Mouse (Mus musculus) fat pad, adult 2 months (tissue): ENCODE results near the gene Rwdd2a.
"Not testable (repeated sequence)": the region's sequence is repeated elsewhere in the genome, so short reads cannot be mapped to it uniquely, and the experiment has no call there.

ENCODE experiments used
- DNase-seq: peaks from one replicate; pipeline ENCODE4 v3.0.0-alpha.2; 2011; ENCODE audit warnings: low read depth, low spot score; ENCODE audit errors: extremely low read depth

The Rwdd2a gene

DNA sequence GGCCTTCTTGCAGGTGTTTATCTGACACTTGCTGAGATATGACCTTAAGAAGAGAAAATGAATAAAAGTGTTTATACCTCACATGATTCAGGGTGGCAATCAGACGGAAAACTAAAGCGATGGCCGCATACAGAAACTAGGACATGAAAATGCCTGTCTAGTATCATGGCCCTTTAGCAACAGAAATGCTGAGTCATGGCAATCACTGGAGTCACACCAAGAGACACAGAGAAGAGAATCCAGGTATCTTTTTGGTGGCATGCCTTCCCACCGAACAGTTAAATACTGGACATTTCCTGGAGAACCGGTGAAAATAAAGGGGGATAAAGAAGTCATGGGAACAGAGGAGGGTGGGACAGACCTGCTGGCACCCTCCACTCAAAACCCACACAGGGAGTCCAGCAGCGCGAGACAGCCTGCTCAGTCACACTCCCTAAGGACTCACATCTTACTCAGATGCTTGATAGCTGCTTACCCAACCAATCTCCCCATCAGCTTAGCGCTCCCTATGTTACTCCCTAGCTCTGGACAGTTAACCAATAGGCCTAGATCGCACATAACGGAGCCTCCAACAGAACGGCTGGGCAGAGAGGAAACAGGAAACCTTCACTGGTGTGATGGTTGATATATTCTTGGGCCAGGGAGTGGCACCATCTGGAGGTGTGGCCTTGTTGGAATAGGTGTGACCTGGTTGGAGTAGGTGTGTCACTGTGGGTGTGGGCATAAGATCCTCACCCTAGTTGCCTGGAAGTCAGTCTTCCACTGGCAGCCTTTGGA, 15.4 kb downstream of the Rwdd2a start:
- no peak for DNase-seq

DNA sequence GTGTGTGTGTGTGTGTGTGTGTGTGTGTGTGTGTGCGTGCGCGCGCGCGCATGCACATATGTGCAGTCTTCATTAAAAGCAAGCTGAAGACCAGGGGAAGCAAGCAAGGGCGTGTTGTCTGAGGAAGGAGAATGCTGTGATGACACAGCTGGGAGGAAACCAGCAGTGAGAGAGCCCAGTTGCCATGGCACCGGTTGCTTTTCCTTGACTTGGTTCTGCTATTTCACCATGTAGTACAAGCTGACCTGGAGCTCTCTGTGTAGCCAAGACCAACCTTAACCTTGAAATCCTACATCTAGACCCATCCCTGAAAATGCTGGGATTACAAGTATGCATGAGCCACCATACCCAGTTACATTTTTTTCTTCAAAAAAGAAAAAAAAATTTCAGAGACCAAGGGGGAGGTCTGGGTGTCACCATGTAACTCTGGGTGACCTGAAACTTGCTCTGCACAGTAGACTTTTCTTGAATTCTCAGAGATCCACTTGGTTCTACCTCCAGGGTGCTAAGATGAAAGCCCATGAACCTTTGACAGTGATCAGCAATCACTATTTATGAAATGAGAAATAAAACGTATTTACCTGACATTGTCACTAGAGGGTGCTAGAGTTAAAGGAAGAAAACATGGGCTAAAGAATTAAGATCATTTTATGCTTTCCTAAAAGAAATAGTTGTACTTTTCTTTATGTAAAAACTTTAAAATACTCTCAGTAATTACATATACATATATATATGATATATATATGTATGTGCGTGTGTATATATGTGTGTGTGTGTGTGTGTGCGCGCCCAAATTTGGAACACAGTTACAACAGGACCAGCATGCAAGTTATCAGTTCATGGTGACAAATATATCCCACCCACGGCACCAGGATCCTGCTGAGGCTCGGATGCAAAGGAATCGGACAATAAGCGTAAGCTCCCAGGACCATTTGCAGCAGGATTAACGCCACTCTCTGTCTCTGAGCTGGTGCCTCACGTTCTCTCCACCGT, 21.2 kb downstream of the Rwdd2a start:
- DNase-seq, result no peak

DNA sequence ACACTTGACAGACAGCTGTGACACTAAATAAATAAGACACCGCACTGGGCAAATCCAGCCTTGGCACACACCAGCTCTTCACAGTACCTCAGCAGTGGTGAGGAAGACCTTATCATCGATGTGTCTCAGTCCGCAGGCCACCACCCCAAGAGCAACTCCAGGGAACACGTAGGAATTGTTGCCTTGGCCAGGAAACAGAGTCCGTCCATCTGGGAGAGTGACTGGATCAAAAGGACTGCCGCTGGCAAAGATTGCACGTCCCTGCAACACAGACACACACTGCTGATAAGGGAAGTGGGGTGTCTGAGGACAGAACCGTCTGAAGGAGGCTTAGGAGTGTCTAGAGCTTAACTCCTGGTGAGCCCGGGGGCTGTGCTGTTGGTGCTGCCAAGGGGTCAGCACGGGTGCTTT, 22.6 kb downstream of the Rwdd2a start:
- DNase-seq, result not testable (repeated sequence)

DNA sequence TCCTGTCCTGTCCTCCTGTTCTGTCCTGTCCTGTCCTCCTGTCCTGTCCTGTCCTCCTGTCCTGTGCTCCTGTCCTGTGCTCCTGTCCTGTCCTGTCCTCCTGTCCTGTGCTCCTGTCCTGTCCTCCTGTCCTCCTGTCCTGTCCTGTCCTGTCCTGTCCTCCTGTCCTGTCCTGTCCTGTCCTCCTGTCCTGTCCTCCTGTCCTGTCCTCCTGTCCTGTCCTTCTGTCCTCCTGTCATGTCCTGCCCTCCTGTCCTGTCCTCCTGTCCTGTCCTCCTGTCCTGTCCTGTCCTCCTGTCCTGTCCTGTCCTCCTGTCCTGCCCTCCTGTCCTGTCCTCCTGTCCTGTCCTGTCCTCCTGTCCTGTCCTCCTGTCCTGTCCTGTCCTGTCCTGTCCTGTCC, 25.2 kb downstream of the Rwdd2a start:
- DNase-seq, result not testable (repeated sequence)

DNA sequence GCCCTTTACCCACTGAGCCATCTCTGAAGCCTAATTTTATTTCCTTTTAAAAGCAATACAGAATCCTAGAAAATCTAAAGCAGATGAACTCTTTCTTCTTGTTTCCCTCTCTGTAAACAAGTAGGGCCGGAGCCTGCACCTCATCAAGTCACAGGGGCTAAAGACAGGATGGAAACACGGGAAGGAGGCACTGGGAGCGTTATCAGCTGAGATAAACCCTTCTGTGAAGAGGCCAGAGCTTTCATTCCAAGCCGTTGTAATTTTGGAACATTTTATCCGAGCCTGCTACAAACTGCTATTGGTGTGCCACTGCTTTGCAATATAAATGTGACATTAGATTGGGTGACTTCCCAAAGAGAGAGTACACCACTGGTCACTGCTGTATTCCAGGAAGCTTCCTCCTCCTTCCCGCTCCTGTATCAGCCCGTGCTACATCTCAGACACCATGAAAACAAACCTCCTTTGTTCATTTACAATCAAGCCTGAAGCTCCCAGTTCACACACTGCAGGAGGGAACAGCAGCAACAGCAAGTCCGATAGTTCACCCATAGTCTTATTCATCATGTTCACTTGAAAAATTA, 28.0 kb downstream of the Rwdd2a start:
- DNase-seq, result no peak

DNA sequence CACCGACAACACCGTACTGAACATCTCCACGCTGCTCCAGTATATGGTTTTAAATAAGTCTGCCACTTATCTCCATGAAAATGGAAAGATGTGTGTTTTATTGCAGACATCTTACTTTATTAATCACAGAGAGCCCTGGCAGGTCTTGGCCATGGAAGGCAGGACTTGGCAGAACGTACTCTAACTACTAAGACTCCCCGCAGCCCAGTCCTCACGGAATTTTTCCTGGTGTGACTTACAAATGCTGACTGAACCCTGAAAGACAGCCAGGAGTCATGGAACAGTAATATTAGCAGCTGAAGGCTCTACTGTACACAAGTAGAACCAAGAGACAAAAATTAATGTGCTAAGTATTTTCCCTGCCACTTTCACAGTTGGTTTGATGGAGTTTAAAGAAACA, 34.0 kb downstream of the Rwdd2a start:
- DNase-seq, result no peak

DNA sequence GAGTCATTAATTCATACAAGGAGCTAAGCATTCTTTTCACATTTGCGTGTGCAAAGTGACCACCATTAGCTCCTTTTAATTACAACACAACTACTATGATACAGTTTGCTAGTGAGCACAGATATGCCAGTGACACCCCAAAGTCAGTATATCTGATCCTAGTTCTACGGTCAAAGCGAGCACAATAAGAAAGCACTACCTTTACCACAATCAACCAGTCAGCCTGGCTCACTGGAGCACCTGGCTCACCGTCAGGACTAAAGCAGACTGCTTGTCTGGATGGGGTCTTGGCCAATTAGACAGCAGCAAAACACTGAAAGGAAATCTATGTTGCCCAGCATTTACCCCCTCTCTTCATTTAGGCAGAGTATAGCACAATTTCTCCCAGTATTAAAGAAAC, 40.3 kb downstream of the Rwdd2a start:
- DNase-seq, result no peak

DNA sequence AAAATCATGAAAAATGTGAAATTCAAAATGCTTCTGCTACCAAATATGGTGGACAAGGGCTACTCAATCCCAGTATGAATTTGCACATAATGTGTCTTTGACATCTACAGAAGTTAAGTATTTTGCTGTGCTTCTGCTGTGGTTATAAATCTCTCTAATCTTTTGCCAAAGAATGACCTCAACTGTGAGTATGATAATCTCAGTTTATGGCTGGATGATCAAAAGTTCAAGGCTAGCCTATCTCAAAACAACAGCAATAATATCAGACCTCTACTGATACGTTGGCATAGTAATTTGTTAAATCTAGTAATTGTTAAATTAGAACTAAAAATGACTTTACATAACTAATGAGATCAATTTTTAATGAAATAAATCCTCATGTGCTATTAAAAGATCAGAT, 44.0 kb downstream of the Rwdd2a start:
- DNase-seq, result no peak

DNA sequence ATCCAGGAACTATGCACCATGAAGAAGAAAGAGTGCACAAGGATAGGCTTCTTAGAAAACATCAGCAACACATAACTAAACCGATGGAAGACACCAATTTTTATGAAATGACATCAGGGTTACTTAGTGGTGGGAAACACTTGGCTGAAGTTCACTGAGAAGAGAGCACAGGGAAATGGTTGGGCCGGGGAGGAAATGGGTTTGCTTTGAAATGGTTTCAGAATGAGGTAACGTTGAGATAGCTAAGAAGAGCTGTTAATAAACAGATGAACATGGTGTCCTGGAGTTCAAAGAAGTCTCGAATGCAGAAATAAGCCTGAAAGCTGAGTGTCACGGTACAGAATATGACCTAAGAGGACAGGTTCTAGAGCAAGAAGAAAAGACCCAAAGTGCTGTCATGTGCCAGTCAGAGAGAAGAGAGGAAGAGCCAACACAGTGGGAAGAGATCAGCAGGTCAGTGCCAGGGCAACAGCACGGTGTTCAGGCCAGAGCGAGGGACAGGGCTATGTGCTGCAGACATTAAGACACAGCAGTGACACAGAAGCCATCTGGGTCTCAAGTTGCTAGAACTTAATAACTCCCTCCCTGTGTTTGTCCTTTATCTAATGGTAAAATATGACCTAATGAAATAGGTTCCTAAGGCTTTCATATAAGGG, 46.2 kb downstream of the Rwdd2a start:
- no peak for DNase-seq

DNA sequence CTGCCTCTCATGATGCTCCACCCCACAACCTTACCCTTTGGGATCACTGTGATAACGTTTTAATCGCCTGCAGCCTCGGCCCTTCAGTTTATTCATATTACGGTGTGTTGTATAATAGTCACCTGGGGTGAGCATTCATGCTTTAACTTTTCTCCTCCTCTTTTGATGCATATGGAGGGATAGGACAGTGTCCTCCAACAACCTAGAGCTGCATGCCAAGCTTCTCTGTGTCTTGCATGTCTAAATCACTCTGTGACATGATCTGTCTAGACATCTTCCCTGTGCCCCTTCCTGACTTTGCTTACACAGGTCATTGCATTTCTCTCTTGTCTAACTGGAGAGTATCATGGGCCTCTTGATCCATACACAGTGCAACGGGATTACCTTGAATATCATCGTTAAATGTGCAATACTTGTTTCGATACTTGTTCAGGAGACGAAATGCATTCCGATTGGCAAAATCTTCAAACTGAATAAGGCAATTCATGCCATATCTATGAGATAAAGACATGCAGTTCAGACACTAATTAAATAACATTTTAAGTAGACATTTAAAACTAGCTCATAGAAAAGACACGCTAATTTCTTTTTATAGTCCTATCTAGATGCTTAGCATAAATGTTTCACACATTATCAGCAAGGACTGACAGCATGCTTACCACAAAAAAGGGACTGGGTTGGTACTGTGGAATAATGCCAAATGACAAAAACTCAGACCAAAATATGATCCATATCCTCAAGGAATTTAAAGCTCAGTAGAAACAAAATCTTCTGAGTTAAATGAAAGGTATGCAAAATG, 47.7 kb downstream of the Rwdd2a start:
- DNase-seq, result no peak

DNA sequence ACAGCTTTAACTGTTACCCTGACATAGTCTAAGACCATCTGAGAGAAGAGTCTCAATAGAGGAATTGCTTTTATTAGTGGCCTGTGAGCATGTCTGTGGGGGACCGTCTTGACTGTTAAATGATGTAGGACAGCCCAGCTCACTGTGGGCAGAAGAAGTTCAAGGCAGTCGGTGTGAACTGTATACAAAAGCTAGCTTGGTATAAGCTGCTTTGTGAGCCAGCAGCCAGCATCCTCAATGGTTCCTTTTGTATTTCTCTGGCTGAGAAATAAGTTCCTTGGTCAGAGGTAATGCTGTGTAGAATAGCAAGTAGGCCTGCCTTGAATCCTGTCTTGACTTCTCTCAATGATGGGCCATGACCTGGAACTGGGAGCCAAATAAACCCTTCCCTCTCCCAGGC, 50.3 kb downstream of the Rwdd2a start:
- DNase-seq, result no peak

DNA sequence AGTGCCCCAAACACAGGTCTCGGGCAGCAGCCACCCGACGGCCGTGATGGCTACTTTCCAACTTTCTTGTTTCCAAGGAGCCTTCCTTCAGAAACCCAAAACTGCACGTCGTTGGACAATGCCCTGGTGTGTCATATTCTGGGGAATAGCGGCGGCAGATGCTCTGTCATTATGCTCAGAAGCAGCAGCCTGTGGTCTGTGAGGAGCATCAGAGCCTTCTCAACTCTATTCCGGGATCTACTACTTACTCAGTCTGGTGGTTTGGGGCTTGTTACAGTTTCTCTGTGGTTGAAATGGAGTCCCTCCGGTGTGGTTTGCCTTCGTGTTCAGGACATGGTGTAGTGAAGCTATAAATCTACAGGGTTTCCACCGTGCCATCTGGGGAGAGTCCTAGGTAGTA, 52.2 kb downstream of the Rwdd2a start:
- no peak for DNase-seq
